Mouse (Mus musculus): ENCODE results near the gene E2f4. TPM values are rescaled to one million over a fixed set of nuclear protein-coding genes. Genes with fewer than 3 reads are reported as not detected.
A peak's percentile ranks its signal among the peaks of the same experiment; 100 is the strongest.

The E2f4 gene
- polyA plus RNA-seq, 1 experiment from 2014 or later = 58.7 TPM

- no peaks in the 10 kb centered on the region for H3K27me3 ChIP-seq (replicated peaks)
- H3K27ac ChIP-seq (replicated peaks) = 0 out of 2 replicates have a peak overlapping the region, but pooled peaks have one; percentile 36
- no peaks in the 10 kb centered on the region for H3K9me3 ChIP-seq
- H3K4me3 ChIP-seq = no peak overlapping the region
- ATAC-seq (ENCODE audit: extremely low read depth, insufficient number of reproducible peaks, low FRiP score, low TSS enrichment) = no peak
- H3K4me2 ChIP-seq = no peak overlapping the region
- 59% methylated on average over 4 of the region's 4 CpGs for WGBS
- H3K9ac ChIP-seq = no peak overlapping the region
- peaks cover 86% of the 10 kb centered on the region for H3K4me1 ChIP-seq
- H3K36me3 ChIP-seq = peaks cover 10% of the 10 kb centered on the region
These were observed 45.3 kb downstream of the E2f4 start for GRCm38 (mm10) chr8:105342768-105343167.

GRCm38 (mm10) chr8:105343791-105344574, 46.5 kb downstream of the E2f4 start:
- WGBS = 50% methylated on average over 8 of the region's 8 CpGs
- Histone ChIP-seq H3K36me3 (no peaks in the 10 kb centered on the region), H3K9ac (peak overlapping the region; percentile 62; the same call in 1 of the 2 replicates), H3K4me3 (no peak overlapping the region), H3K27me3 (replicated peaks) (no peaks in the 10 kb centered on the region), H3K27ac (replicated peaks) (peak overlapping the region; percentile 29; the same call in 1 of the 2 replicates), H3K4me2 (0 out of 2 replicates have a peak overlapping the region, but pooled peaks have one; percentile 99), H3K4me1 (peaks cover 85% of the 10 kb centered on the region), H3K9me3 (no peaks in the 10 kb centered on the region)
- no peak for ATAC-seq (ENCODE audit: extremely low read depth, insufficient number of reproducible peaks, low FRiP score, low TSS enrichment)

GRCm38 (mm10) chr8:105345061-105345975, 47.9 kb downstream of the E2f4 start:
- H3K4me3 ChIP-seq = peak overlapping the region; percentile 81; the same call in 1 of the 2 replicates
- H3K9ac ChIP-seq = peak overlapping the region; percentile 91
- no peaks in the 10 kb centered on the region for H3K9me3 ChIP-seq
- peaks cover 85% of the 10 kb centered on the region for H3K4me1 ChIP-seq
- no peak for ATAC-seq (ENCODE audit: extremely low read depth, insufficient number of reproducible peaks, low FRiP score, low TSS enrichment)
- peaks cover 12% of the 10 kb centered on the region for H3K27me3 ChIP-seq (replicated peaks)
- H3K27ac ChIP-seq (replicated peaks) = peak overlapping the region; percentile 41
- 38% methylated on average over 7 of the region's 7 CpGs for WGBS
- no peaks in the 10 kb centered on the region for H3K36me3 ChIP-seq
- H3K4me2 ChIP-seq = peak overlapping the region; percentile 99

- H3K4me1 ChIP-seq = peaks cover 78% of the 10 kb centered on the region
- ATAC-seq (ENCODE audit: extremely low read depth, insufficient number of reproducible peaks, low FRiP score, low TSS enrichment) = 0 out of 2 replicates have a peak, but pooled peaks have one; percentile 9
These were observed 49.4 kb downstream of the E2f4 start for GRCm38 (mm10) chr8:105346611-105347427.

GRCm38 (mm10) chr8:105347428-105348221, 50.2 kb downstream of the E2f4 start, which contains the start of gene Fhod1:
Gene Fhod1 (minus strand): TSS chr8:105347953.
- under 1% methylated on average over 53 of the region's 53 CpGs for WGBS
- ATAC-seq (ENCODE audit: extremely low read depth, insufficient number of reproducible peaks, low FRiP score, low TSS enrichment) = peak; percentile 84
- peaks cover 70% of the 10 kb centered on the region for H3K4me1 ChIP-seq

More at GRCm38 (mm10) chr8:105346611-105347427, 49.4 kb downstream of the E2f4 start:
- peak overlapping the region; percentile 91 for H3K9ac ChIP-seq
- under 1% methylated on average over 34 of the region's 34 CpGs for WGBS
- no peaks in the 10 kb centered on the region for H3K36me3 ChIP-seq
- H3K27me3 ChIP-seq (replicated peaks) = peaks cover 23% of the 10 kb centered on the region
- H3K9me3 ChIP-seq = no peaks in the 10 kb centered on the region
- H3K4me3 ChIP-seq = peak overlapping the region; percentile 81
- H3K27ac ChIP-seq (replicated peaks) = peak overlapping the region; percentile 86
- peak overlapping the region; percentile 99 for H3K4me2 ChIP-seq

GRCm38 (mm10) chr8:105348450-105349095, 51.1 kb downstream of the E2f4 start, which contains the start of gene Slc9a5:
Gene Slc9a5 (plus strand): TSS chr8:105348843.
- Histone ChIP-seq H3K9ac (peak within 1 kb of the TSS; percentile 91), H3K4me3 (peak within 1 kb of the TSS; percentile 81), H3K9me3 (no peaks in the 10 kb centered on the region), H3K27me3 (replicated peaks) (peaks cover 23% of the 10 kb centered on the region), H3K27ac (replicated peaks) (peak within 1 kb of the TSS; percentile 86), H3K4me1 (peaks cover 61% of the 10 kb centered on the region), H3K36me3 (no peaks in the 10 kb centered on the region), H3K4me2 (peak within 1 kb of the TSS; percentile 99)
- no peak for ATAC-seq (ENCODE audit: extremely low read depth, insufficient number of reproducible peaks, low FRiP score, low TSS enrichment)
- under 1% methylated on average over 34 of the region's 34 CpGs for WGBS

More at GRCm38 (mm10) chr8:105347428-105348221, 50.2 kb downstream of the E2f4 start, which contains the start of gene Fhod1:
- H3K4me2 ChIP-seq = peak within 1 kb of the TSS; percentile 99
- H3K9ac ChIP-seq = peak within 1 kb of the TSS; percentile 91
- H3K36me3 ChIP-seq = no peaks in the 10 kb centered on the region
- no peaks in the 10 kb centered on the region for H3K9me3 ChIP-seq
- peaks cover 23% of the 10 kb centered on the region for H3K27me3 ChIP-seq (replicated peaks)
- peak within 1 kb of the TSS; percentile 81 for H3K4me3 ChIP-seq
- peak within 1 kb of the TSS; percentile 86 for H3K27ac ChIP-seq (replicated peaks)

GRCm38 (mm10) chr8:105349096-105349771, 51.8 kb downstream of the E2f4 start:
- Histone ChIP-seq H3K27me3 (replicated peaks) (peaks cover 23% of the 10 kb centered on the region), H3K4me1 (peaks cover 55% of the 10 kb centered on the region), H3K36me3 (no peaks in the 10 kb centered on the region), H3K27ac (replicated peaks) (peak overlapping the region; percentile 16; the same call in 1 of the 2 replicates), H3K4me2 (peak overlapping the region; percentile 99), H3K9ac (peak overlapping the region; percentile 85), H3K9me3 (no peaks in the 10 kb centered on the region), H3K4me3 (peak overlapping the region; percentile 81)
- no peak for ATAC-seq (ENCODE audit: extremely low read depth, insufficient number of reproducible peaks, low FRiP score, low TSS enrichment)
- WGBS = 4% methylated on average over 31 of the region's 48 CpGs

GRCm38 (mm10) chr8:105350186-105350585, 52.7 kb downstream of the E2f4 start:
- peaks cover 23% of the 10 kb centered on the region for H3K27me3 ChIP-seq (replicated peaks)
- WGBS = 24% methylated on average over 7 of the region's 7 CpGs
- no peaks in the 10 kb centered on the region for H3K36me3 ChIP-seq
- peak overlapping the region; percentile 99 for H3K4me2 ChIP-seq
- no peak for ATAC-seq (ENCODE audit: extremely low read depth, insufficient number of reproducible peaks, low FRiP score, low TSS enrichment)
- H3K9ac ChIP-seq = peak overlapping the region; percentile 85; the same call in 1 of the 2 replicates
- H3K4me3 ChIP-seq = peak overlapping the region; percentile 81
- no peak overlapping the region for H3K27ac ChIP-seq (replicated peaks)
- no peaks in the 10 kb centered on the region for H3K9me3 ChIP-seq
- H3K4me1 ChIP-seq = peaks cover 48% of the 10 kb centered on the region

GRCm38 (mm10) chr8:105353583-105354135, 56.2 kb downstream of the E2f4 start:
- H3K27me3 ChIP-seq (replicated peaks) = peaks cover 23% of the 10 kb centered on the region
- no peak overlapping the region; the same call in 1 of the 2 replicates for H3K9ac ChIP-seq
- no peak overlapping the region for H3K4me2 ChIP-seq
- H3K4me3 ChIP-seq = no peak overlapping the region
- H3K36me3 ChIP-seq = peaks cover 7% of the 10 kb centered on the region
- H3K9me3 ChIP-seq = no peaks in the 10 kb centered on the region
- no peak overlapping the region for H3K27ac ChIP-seq (replicated peaks)
- peaks cover 30% of the 10 kb centered on the region for H3K4me1 ChIP-seq
- WGBS = 67% methylated on average over 8 of the region's 8 CpGs
- no peak for ATAC-seq (ENCODE audit: extremely low read depth, insufficient number of reproducible peaks, low FRiP score, low TSS enrichment)

Measured in heart, embryonic 13.5 days (tissue).